Mouse (Mus musculus) left cerebral cortex, postnatal 36 days (tissue): ENCODE data around the gene Ces5a. TPM values are rescaled to one million over a fixed set of nuclear protein-coding genes. Genes with fewer than 3 reads are reported as not detected.
A peak's percentile ranks its signal among the peaks of the same experiment; 100 is the strongest.
"Not testable (repeated sequence)": the region's sequence is repeated elsewhere in the genome, so short reads cannot be mapped to it uniquely, and the experiment has no call there.

Experiments
- DNase-seq, 2 experiments: peaks; one replicate each; pipeline ENCODE4 v3.0.0; 2021 to 2022; ENCODE audit warnings: low spot score in 2 of 2, mixed read lengths in 1 of 2
- intact Hi-C: fragments of 180-260 bp; cut with DNase I; formaldehyde crosslinking; loops from one replicate; pipeline ENCODE4 v1.15.1; 2025
- total RNA-seq, 2 experiments: library from RNA; stranded (reverse); gene quantifications; 2 replicates each; pipeline ENCODE4 v1.2.3; 2021

Gene Ces5a
- total RNA-seq, result 1 to 10 TPM in 1 of 2 experiments, under 1 TPM in 1; 0.79 to 1.1 TPM

DNA sequence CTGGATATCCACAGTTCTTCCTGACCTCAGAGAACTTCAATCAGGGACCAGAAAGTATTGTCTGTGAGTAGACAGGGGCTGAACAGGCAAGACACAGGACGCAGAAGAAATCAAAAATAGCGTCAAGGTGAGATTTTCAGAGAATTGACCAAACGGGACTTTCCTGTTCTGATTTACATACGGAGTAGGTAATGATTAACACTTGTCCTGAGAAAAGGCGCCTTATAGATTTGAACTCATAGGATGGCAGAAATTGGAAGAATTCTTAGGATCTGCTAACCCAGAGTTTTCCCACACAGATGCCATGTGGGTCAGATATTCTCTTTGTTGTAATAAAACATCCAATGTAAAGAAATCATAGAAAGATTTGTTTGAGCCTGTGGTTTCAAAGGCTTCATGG, at the start of gene Ces5a:
TSS of gene Ces5a (minus strand) at position 101 of the 400 bp plus-strand sequence.
- DNase-seq, result no peak
- intact Hi-C loops, result no loop called here

DNA sequence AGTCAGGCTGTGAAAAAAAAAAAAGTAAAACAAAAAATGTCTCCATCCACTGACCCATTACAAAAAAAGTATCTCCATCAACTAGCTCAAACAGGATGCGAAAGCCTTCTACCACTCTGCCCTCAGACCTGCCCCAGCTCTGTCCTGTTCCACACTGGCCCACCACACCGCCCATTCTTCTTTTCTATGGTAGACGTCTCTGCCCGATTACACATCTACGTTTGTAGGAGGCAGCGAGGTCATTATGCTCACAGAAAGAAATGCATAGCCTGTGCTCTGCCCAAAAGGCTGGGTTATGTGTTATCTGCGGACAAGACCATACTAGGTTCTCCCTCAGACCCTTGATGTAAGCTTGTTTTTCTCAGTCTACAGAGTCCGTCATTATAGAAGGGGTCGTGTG, 37.2 kb upstream of the Ces5a start:
- no peak for DNase-seq
- intact Hi-C loops, result loop anchor here (5.0 kb wide), 1 partner anchor 239 kb away; no protein-coding TSS in a partner anchor

DNA sequence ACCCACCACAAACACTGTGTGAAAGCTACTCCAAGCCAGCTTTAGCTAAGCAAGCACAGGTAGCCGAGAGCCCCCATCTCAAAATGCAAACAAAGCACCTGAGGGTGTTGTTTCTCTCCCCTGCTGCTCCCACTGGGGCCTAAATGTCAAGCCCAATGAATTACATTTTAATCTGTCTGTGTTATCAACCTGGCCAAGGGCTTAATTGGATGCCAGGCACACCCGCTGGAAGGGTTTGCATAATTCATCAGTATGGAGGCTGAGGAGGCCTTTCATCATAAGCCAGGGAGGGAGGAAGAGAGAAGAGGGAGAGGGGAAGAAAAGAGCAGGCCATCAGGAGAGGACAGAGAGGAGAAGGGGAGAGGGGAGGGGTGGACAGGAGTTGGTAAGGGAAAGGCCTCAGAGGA, 36.5 kb upstream of the Ces5a start:
- DNase-seq, result peak in 1 of 2 experiments; percentile 49
- intact Hi-C loops, result loop anchor here (5.0 kb wide), 1 partner anchor 240 kb away; no protein-coding TSS in a partner anchor

DNA sequence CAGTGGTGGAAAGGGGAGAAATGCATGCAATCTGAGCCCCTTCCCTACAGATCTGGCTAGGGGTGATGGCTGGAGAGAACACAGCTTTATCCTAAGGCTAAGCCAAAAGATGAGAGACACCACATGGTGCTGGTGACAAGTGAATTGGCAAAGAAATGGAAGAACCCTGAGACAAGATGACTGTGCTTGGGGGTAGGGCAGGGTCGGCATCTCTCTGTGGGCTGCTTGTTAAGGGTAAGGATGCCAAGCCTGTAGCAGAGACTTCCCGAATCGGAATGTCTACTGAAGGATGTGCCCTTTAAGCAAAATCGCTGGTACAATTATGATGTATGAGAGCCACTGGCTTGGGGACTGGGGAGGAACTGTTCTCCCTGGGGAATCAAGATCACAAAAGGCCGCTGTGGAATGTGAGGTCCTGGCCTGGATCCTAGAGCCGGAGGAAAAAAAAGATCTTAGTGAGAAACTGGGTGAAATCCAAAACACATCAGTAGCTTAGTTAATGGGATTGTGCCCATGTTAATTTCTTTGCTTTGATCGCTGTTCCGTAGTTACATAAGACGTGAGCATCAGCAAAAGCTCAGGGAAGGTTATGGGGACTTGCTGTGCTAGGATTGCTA, 35.8 kb upstream of the Ces5a start:
- intact Hi-C loops, result loop anchor here (5.0 kb wide), 1 partner anchor 241 kb away; no protein-coding TSS in a partner anchor
- peak; percentile 59 to 67 for DNase-seq

DNA sequence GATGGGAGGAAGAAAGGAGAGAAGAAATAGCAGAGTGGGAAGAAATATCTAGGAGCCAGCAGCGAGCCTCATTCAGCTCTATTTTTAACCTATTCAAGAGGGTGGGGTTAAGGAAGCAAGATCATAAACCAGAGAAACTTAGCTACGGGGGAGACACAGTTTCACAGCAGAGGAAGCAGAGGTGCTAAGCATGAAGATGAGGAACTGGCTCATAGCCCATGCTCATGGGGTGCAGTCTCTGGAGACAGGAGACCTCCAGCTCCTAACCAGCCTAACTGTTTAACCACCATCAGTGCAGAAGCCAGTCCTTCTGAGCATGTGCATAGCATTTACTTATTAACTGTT, 34.5 kb upstream of the Ces5a start:
- intact Hi-C loops, result loop anchor here (5.0 kb wide), 1 partner anchor 242 kb away; no protein-coding TSS in a partner anchor
- peak in 1 of 2 experiments; percentile 40 for DNase-seq

DNA sequence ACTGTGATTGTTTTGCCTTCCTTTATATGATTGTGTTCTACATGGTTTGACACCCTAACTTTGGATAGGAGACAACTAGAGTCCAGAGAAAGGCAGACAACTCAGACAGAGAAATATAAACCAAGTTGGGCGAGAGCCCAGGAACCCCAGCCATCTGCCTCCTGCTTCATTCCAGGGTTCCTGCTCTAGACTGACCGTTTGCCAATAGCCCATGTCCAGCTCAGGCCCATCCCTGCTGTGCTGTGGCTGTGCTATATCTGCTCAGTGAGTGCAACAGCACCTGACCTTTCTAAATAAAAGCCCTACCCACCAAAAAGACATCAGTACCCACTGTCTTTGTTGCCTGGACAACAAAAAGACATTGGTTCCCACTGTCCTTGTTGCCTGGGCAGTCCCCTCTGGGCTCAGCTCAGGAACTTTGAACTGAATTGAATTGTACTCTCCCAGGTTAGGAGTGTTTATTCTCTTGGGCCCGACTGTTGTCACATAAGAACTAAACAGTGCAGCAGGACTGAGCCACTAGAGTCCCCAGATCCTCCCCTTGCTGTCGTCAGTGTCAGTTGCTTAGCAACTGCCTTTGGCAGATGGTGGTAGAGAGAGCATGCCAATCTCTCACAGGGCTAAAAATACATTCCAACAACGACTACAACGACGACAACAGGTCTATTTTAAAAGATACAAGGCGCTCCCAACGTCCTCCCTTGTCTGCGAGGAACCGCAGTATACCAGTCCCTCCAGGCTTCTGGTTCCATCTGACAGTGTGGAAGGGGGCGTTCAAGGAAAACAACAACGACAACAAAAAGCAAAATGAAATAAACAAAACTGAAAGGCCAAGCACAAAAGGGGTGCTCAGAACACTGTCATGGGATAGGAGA, 33.9 kb upstream of the Ces5a start:
- peak; percentile 81 to 86 for DNase-seq
- intact Hi-C loops, result loop anchor here (5.0 kb wide), 1 partner anchor 243 kb away; no protein-coding TSS in a partner anchor

DNA sequence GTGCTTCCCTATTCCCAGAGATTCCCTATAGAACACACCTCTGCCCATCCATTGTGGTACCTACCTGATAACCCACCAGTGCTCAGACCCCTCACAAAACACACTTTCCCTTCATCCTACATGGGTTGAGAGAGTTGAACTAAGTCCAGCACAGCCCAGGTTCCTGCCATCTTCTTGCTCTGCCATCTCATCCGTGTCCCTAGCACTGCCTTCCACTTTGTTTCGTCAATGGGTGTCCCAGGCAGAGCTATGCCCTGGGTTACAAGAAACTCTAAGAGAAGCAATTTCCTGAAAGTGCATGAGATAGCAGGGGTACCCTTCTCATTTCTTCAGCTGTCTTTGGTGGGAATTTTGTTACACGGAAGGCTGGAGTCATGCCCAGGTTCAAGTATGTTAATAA, 33.0 kb upstream of the Ces5a start:
- intact Hi-C loops, result no loop called here
- no peak for DNase-seq

DNA sequence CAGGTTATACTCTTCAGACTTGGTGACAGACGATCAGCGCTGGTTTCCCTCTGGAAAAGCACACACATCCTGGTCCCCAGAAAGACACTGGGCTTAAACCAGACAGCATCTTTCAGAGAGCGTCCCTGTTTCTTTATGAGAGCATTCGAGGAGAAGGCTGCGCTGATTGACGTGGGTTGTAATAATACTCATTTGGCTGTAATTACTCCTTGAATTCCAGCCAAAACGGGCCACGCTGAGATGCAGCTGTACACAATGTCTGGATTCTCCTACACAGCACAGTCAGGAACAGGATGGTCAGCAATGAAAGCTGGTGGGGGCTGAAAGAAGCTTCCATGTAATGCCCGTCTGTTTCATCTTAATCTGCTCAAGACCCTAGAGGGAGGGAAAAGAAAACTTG, 31.5 kb upstream of the Ces5a start:
- intact Hi-C loops, result no loop called here
- no peak for DNase-seq

DNA sequence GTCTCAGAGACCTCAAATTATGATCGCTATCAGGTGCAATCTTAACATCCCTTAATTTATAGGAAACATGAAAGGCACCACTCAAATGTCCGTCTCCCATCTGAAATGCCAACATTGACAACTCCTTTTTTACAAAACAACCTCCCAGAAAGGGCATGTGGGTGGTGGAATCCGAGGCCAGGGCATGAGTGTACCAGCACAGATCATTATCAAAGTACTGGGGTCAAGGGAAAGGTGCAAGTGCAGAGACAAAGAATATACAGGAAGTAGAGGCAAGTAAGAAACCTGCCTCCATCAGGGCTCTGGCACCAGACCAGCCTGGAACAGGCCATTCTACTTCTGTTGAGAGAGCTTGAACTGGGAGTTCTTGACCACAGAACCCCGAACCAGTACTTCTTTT, 29.0 kb upstream of the Ces5a start:
- intact Hi-C loops, result no loop called here
- no peak for DNase-seq

DNA sequence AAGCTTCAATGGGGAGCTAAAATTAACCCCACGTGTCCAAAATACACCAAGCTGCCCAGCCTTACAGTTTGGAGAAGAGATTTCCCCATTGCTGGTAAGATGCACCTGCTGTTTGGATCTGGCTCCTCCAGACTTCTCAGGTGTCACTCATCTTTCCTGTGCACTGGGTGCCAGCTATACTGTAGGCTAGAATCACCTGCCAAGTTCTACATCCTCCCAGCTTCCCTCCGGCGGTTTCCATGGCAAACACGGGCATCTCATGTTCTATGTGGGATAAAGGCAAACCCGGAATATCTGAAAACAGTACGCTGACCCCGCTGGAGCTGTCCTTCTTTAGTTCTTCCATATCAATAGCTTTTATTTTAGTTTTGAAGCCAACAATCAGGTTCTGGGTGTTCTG, 27.9 kb upstream of the Ces5a start:
- intact Hi-C loops, result no loop called here
- DNase-seq, result peak in 1 of 2 experiments; percentile 35

DNA sequence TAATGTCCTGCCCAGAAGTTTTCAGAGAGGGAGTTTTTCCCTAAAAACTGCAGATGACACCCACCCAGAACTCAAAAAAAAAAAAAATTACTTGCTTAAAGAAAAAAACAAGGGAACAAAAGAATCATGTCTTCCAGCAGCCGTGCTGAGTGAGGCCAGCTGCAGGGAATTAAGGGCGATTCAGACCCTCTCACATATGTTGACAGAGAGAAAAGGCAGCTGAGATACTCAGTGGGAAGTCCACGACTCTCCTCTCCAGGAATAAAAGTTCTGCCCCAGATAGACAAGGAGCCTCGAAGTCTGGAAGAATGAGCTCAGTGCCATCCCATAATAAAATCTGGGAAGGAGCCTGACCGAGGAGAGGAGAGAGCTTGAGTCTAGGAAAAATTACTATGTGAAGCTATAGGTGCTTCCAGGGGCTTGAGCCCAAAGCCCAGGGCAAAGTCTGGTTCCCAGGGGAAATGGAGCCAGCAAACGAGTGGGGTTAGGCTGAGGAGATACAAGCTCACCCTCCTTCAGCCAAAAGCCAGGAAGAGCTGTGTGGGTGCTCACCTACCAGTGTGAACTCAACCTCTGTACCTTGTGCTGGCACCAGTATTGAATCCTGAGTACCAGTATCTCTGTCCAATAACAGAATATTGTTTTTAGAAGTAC, 27.1 kb upstream of the Ces5a start:
- no peak for DNase-seq
- intact Hi-C loops, result no loop called here

DNA sequence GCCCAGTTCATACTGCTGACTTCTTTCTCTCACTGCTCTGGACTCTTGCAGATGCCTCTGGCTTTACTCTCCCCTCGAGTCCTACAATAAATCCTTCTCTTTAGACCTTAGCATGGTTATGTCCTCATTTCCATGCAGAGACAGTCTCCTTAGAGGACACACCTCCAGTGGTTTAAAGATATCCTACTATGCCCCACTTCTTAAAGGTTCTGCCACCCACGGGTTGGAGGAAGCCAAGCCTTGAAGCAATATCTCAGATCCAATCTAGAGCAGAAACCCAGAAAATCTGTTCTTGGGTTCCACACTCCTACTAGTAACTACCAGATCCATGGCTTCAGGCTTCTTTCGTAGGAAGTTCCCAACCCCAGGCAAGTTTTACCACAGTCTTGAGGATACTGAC, 25.6 kb upstream of the Ces5a start:
- intact Hi-C loops, result no loop called here
- no peak for DNase-seq

DNA sequence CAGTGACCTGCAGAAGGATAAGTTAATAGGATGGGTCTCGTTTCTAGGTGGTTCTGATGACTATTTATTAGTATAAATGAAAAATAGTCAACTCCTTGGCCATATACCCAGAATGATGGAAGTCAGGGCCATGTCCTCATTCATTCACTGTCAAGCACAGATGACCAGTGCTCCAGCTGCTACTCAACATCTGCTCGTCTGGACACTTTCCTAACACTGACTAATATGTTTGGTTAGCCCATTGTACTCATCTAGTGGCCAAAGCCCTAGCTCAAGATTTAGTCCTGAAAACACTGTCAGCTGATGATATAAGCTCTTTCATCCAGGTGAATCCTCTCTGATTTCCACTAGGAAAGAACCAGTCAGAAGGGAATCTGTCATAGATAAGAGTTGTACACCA, 24.1 kb upstream of the Ces5a start:
- intact Hi-C loops, result no loop called here
- no peak for DNase-seq

DNA sequence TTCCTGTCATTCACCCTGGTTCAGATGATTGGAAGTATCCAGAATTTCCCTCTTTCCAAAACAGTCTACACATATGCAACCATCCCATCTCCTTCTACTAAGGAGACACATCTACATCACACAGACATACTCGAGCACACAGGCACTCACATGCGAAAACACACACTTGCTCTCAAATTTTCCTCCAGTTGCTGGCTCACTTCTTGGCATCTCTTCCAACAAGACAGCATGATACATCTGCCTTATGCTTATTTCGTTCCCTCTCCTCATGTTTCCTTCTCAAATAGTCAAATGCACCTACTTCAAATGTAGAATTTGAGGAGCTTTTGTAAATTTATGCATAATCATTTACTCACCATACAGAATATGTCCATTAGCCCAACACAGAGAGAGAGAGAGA, 33.0 kb downstream of the Ces5a start:
- DNase-seq, result no peak
- intact Hi-C loops, result no loop called here

DNA sequence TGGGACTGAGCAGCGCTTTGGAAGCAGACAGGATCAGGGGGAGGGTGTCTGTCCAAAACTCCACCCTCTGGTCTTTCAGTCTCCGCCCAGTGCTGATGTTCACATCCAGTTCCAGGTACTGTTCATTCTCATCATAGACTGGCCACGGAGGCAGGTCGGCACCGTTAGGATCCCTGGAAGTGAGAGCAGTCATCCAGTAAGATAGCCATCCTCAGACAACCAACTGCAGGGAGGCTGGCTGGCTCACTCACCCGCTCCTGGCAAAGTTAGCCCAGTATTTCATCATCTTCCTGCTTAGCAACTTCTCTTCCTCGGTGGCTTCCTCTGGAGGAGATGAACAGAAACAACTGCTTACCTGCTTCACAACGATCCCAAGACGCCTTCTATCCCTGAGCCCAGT, 36.2 kb downstream of the Ces5a start:
- intact Hi-C loops, result loop anchor here (10.0 kb wide), 2 partner anchors 435 to 485 kb away; no protein-coding TSS in a partner anchor
- DNase-seq, result no peak

DNA sequence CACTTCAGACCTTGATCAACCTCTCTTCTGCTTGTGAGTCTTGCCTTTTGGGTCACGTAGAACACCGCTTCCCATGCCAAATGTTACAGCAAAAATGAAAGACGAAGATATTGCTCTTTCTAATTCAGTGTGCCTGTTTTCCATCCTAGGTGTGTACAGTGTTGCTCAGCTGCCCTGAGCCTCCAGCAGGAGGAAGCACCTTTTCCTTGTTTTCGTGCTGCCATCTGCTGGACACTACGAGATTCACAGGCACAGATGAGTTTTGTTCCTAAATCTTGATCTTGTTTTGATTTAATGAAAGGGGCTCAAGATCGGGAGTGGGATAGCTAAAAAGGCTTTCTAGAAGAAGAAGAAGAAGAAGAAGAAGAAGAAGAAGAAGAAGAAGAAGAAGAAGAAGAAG, 40.3 kb downstream of the Ces5a start:
- peak; percentile 51 for DNase-seq
- intact Hi-C loops, result loop anchor here (10.0 kb wide), 2 partner anchors 431 to 481 kb away; no protein-coding TSS in a partner anchor

DNA sequence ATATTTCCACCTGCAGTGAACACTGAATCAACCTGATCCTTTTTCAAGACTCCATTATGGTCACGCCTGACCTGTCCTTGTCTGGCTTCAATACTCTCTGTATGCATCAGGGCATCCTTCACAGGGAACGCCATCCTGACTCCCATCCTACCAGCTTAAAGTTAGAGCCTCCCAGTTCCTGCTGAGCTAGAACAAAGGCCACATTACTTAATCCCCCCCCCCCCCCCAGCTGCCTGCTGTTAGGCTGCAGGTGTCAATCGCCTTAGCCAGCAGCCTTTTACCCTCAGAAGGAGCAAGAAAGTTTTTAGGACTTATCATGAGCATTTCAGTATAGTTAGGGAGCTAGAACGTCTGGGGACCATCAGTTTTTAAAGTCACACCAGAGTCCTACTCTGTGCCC, 46.9 kb downstream of the Ces5a start:
- no peak for DNase-seq
- intact Hi-C loops, result no loop called here

DNA sequence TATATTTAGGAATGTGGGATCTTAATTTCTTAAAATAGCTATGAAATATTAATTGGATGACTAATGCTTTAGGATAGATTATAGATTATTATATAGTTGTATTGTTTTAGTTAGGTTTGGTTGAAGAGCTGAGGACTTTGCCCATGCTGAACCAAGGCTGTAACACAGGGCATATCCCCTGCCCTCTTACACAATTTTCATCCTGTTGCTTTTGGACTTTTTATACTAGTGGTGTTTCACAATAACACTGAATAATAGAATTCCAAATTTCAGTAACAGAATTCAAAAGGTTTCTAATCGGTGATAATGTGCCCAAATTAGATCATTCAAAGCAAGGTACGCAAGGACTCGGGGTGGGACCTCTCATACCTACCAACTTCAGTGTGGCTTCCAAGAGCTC, 57.4 kb downstream of the Ces5a start:
- intact Hi-C loops, result no loop called here
- DNase-seq, result no peak

DNA sequence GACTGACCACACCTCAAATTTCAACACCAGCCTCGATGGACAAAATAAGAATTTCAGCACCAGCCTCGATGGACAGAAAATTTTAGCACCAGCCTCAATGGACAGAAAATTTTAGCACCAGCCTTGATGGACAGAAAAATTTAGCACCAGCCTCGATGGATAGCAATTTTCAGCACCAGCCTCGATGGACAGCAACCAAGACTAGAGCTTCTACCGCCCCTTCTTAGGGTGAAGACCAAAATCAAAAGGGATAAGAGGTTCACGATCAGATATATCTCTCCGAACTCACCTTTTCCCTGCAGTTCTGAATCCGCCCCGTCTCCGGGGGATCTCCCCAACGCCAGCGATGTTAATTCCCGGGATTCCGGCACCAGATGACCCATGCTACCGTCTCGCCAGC, 65.9 kb downstream of the Ces5a start:
- not testable (repeated sequence) for DNase-seq

DNA sequence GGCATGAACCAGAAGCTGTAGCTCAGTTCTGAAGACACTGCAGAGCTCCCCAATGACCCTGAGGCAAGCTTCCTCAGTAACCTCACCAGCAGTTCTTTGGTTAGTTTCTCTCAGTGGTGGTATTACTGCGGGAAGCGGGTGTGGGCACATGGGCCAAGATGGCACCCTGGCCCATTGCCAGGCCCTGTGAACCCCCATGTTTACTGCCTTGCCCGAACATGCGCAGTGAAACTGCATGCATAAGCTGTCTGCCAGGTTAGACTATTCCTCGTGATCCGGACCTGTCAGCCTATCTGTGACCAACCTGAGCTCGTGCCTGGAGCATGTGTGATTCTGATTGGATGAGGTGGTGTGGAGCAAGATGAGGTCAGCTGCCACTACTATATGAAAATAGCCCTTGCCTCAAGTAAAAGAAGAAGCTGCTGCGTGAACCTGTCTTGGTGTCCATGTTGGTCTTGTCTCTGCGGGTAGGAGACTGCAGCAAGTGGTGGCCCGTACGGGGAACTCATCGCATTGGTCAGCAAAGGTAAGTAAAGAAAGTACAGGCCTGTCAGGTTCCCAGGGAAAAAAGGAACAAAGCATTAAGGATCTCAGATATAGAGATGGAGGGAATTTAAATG, 81.3 kb downstream of the Ces5a start:
- no peak for DNase-seq
- intact Hi-C loops, result no loop called here

More for the DNA sequence above, 65.9 kb downstream of the Ces5a start:
- intact Hi-C loops, result not testable (repeated sequence)
